Mouse (Mus musculus): Measurements from ENCODE around the gene Sult2a5.

The Sult2a5 gene

DNA sequence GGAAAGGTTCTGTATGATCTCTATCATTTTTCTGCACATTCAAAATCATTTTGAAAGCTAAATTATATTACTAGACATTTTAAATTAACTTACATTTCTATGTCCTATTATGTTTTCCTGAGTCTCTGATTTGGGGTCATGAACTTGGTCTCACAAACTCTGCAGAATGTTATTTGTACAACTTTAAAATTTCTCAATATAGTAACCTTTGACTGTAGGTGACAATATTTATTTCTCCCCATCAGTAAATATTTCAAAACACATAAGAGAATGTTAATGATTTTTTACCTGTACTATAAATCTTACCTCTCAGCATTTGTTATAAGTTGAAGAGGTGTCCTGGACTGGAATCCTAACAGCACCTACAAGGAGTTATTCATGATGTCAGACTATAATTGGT lies at the start of gene Sult2a5:
Gene Sult2a5, plus strand, starts transcription at position 301 of the 400 bp plus-strand sequence.
- no peak for DNase-seq (ENCODE audit: extremely low read depth, insufficient read length, low spot score)

Data from 3134 (cell line).